Mouse (Mus musculus) spleen, adult 2 months (tissue): Measurements from ENCODE around the gene Pdia3.

ENCODE experiments used
- CTCF ChIP-seq: fragments of 200-500 bp; IDR thresholded peaks from 2 replicates; pipeline ENCODE4 v1.5.1; 2011; ENCODE audit warnings: mild to moderate bottlenecking, inconsistent platforms; ENCODE audit not compliant: insufficient read depth, insufficient read length, insufficient replicate concordance; ENCODE audit errors: extremely low read depth
- POLR2A ChIP-seq: fragments of 200-500 bp; IDR thresholded peaks from 2 replicates; pipeline ENCODE4 v1.6.1; 2011; ENCODE audit warnings: low read depth, low read length, inconsistent platforms

DNA sequence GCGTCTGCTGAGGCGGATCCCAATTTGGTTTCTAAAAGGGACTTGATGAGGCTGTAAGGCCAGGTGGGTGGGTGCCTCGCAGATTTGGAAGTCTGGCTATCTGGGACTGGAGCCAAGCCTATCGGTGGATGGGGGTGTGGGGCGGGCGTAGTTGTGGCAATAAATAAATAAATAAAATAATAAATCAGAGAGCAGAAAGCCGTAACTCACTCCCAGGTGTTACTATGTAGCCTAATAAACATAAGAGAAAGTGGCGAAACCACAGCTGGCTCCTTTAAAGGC lies 29.4 kb downstream of the Pdia3 start:
- no peak for TF ChIP-seq CTCF
- no peak for TF ChIP-seq POLR2A
